Mouse (Mus musculus): ENCODE measurements around the gene Olfr884.

Gene Olfr884

DNA sequence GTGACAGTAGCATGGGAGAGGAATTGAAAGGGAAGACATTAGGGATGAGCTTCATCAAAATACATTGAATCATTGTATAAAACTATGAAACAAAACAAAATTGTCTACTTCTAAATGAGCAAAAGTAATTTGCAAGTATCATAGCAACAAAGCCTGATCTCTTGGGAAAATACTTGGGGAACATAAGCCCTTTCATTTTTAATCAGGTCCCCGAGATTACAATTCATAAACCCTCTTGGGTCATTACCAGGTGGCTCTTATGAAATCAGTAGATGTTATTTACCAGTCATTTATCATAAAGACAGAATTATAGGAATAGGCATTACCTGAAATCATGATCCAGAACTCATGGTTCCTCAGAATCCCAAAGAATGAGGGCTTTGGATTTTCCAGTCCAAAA, at the start of gene Olfr884:
Gene Olfr884 (plus strand): TSS at position 301 of the 400 bp plus-strand sequence.
- no peak for DNase-seq

DNA sequence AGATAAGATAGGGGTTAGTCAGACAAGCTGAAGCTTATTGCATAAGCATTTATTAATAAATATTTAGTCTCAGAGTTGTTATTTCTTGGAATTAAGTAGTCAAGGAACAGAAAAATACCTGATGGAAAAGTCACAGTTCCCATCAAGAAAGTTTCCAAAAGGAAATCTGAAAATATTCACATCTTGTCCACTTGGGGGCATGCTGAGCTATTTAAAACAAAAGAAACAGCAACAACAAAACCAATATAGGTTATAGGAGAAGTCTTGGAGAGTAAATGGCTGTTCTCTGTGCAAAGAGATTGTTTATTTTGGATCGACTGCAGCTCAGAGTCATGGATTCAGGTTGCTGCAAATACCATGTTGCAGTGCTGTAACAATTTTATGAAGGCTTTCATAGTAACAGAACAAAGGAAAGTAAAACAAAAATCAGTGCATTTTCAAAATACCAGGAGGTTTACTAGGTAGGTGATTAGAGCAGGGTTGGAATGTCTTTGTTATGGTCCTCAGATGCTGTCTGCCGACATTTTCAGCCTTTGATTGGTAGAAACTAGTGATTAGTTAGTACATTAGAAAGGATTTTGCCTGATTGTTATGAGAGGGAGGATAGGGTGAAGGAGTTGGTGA, 47.7 kb upstream of the Olfr884 start:
- DNase-seq, result no peak

DNA sequence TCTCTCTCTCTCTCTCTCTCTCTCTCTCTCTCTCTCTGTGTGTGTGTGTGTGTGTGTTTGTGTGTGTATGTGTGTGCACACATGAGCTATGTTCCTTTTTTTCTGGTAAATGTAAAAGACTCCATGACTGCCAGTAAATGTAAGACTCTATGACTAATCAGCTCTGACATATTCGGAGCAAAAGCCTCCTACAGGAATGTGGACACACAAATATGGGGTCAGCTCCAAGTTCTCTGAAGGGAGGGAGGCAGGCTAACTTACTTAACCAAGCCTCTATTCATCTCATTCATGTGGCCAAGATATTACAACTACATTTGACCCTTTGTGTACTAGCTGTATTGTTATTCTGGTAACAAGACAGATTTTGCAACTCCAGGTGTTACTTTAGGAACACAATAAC, 46.3 kb upstream of the Olfr884 start:
- DNase-seq, result no peak

DNA sequence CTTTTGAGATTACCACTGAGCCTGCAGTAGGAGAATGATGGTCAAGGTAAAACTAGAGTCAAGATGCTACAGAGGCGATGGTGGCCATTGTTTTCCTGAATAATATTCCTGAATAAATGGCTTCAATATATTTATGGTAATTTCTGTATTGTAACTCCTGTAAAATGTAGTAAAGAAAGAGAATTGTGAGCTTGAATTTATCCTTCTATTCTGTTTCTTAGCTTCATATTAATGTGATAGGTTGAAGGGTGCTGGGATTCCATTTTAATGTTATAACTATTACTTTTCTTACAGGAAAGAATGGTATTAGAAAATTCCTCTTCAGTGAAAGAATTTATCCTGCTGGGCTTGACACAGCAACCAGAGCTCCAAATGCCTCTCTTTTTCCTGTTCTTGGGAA, 20.8 kb upstream of the Olfr884 start, which contains the start of gene Olfr883:
Gene Olfr883 (plus strand): TSS at position 301 of the 400 bp plus-strand sequence.
- DNase-seq, result no peak

DNA sequence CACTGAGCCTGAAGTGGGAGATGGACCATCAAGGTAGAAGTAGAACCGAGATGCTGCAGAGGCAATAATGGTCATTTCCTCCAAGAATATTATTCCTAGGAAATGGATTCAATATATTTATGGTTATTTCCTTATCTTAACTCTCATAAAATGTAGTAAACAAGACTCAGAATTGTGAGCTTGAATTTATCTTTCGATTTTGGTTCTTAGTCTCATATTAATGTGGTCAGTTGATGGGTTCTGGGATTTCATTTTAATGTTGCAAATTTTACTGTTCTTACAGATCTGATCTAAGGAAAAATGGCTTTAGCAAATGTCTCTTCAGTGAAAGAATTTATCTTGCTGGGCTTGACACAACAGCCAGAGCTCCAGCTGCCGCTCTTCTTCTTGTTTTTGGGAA, 14.7 kb downstream of the Olfr884 start, which contains the start of gene Olfr885:
Gene Olfr885 (plus strand): TSS at position 301 of the 400 bp plus-strand sequence.
- DNase-seq, result no peak

DNA sequence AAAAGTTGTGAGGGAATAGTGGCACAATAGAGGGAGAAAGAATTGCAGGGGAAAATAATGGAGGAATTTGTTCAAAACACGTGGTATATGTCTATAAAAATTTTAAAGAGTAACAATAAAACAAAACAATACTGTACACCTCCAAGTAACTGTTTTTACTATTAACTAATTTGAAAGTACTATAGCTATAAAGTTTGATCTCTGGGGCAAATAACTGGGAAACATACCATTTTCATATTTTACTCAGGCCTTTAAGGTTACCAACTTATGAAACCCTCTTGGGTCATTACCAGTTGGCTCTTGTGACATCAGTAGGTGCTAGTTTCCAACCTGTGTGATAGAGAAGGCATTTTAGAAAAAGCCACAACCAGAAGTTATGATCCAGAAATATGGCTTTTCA, 37.4 kb downstream of the Olfr884 start, which contains the start of gene Olfr887:
Gene Olfr887 (plus strand): TSS at position 301 of the 400 bp plus-strand sequence.
- no peak for DNase-seq

All from kidney, adult 18-20 months (tissue).